Mouse (Mus musculus) forebrain, embryonic 12.5 days (tissue): Measurements from ENCODE around the gene Ift52. TPM values are rescaled to one million over a fixed set of nuclear protein-coding genes. Genes with fewer than 3 reads are reported as not detected.
A peak's percentile ranks its signal among the peaks of the same experiment; 100 is the strongest.
"Not testable (repeated sequence)": the region's sequence is repeated elsewhere in the genome, so short reads cannot be mapped to it uniquely, and the experiment has no call there.

Experiments used
- ATAC-seq: fragments of 200-750 bp; cut with Nextera tagmentation; 2 replicates; pipeline ENCODE4 v1.8.0; 2017; ENCODE audit warnings: moderate TSS enrichment; ENCODE audit not compliant: low FRiP score
- H3K27ac ChIP-seq: fragments of 300-500 bp; sonication (generic); 2 replicates; pipeline ENCODE4 v1.5.1; 2016; ENCODE audit warnings: mild to moderate bottlenecking
- H3K27me3 ChIP-seq: fragments of 300-500 bp; sonication (generic); 2 replicates; pipeline ENCODE4 v1.6.1; 2016; ENCODE audit warnings: mild to moderate bottlenecking
- H3K36me3 ChIP-seq: fragments of 300-500 bp; sonication (generic); replicated peaks from 2 replicates; pipeline ENCODE4 v1.6.1; 2016; ENCODE audit warnings: mild to moderate bottlenecking
- H3K4me1 ChIP-seq: fragments of 300-500 bp; sonication (generic); 2 replicates; pipeline ENCODE4 v1.6.1; 2016
- H3K4me2 ChIP-seq: fragments of 300-500 bp; sonication (generic); 2 replicates; pipeline ENCODE4 v1.6.1; 2016; ENCODE audit warnings: mild to moderate bottlenecking, moderate library complexity
- H3K4me3 ChIP-seq: fragments of 300-500 bp; sonication (generic); replicated peaks from 2 replicates; pipeline ENCODE4 v1.5.1; 2016; ENCODE audit warnings: mild to moderate bottlenecking
- H3K9ac ChIP-seq: fragments of 300-500 bp; sonication (generic); 2 replicates; pipeline ENCODE4 v1.6.1; 2016; ENCODE audit warnings: mild to moderate bottlenecking
- H3K9me3 ChIP-seq: fragments of 300-500 bp; sonication (generic); 2 replicates; pipeline ENCODE4 v1.6.1; 2016
- WGBS: fragments of 180-500 bp; shearing (Covaris S2); methylation state at CpG from one replicate; pipeline ENCODE4 v1.1.7; 2016; 5-methylcytosine and 5-hydroxymethylcytosine counted together
- polyA plus RNA-seq: library from polyadenylated mRNA; unstranded; fragments of >200 nt; fragmentation: Nextera tagmentation; extraction: Ambion mirVana; gene quantifications from 2 replicates; pipeline ENCODE4 v1.2.1, GENCODE M21; 2016

The Ift52 gene
- polyA plus RNA-seq, 1 experiment from 2014 or later, result 48.4 TPM

GRCm38 (mm10) chr2:163039940-163040339 is 22.8 kb downstream of the Ift52 start:
- Histone ChIP-seq H3K9me3 (no peaks in the 10 kb centered on the region), H3K4me2 (no peak overlapping the region), H3K4me1 (no peaks in the 10 kb centered on the region), H3K4me3 (no peak overlapping the region), H3K27ac (no peak overlapping the region), H3K27me3 (no peaks in the 10 kb centered on the region), H3K36me3 (peaks cover 86% of the 10 kb centered on the region), H3K9ac (no peak overlapping the region)
- no peak for ATAC-seq
- 91% methylated on average over 7 of the region's 7 CpGs for WGBS

GRCm38 (mm10) chr2:163048125-163048524 is 31.0 kb downstream of the Ift52 start:
- H3K36me3 ChIP-seq, result peaks cover 40% of the 10 kb centered on the region
- no peaks in the 10 kb centered on the region for H3K27me3 ChIP-seq
- H3K27ac ChIP-seq, result no peak overlapping the region
- no peak overlapping the region for H3K4me3 ChIP-seq
- H3K4me1 ChIP-seq, result 0 out of 2 replicates have a peak, but pooled peaks cover 2% of the 10 kb centered on the region
- no peak overlapping the region for H3K9ac ChIP-seq
- H3K9me3 ChIP-seq, result no peaks in the 10 kb centered on the region
- peak overlapping the region; percentile 36 for H3K4me2 ChIP-seq
- 4% methylated on average over 10 of the region's 10 CpGs for WGBS
- ATAC-seq, result 0 out of 2 replicates have a peak, but pooled peaks have one; percentile 39

- H3K4me2 ChIP-seq, result no peak overlapping the region
- ATAC-seq, result no peak
These were observed 32.0 kb downstream of the Ift52 start for GRCm38 (mm10) chr2:163049116-163049515.

GRCm38 (mm10) chr2:163051691-163052090 is 34.5 kb downstream of the Ift52 start:
- peaks cover 10% of the 10 kb centered on the region for H3K36me3 ChIP-seq

More at GRCm38 (mm10) chr2:163049116-163049515, 32.0 kb downstream of the Ift52 start:
- Histone ChIP-seq H3K9ac (no peak overlapping the region), H3K27me3 (no peaks in the 10 kb centered on the region), H3K4me1 (peaks cover 9% of the 10 kb centered on the region), H3K4me3 (no peak overlapping the region), H3K9me3 (no peaks in the 10 kb centered on the region), H3K27ac (no peak overlapping the region), H3K36me3 (peaks cover 32% of the 10 kb centered on the region)
- 86% methylated on average over 2 of the region's 2 CpGs for WGBS

GRCm38 (mm10) chr2:163052101-163052500 is 34.9 kb downstream of the Ift52 start:
- Histone ChIP-seq H3K4me3 (no peak overlapping the region), H3K4me2 (no peak overlapping the region), H3K36me3 (peaks cover 6% of the 10 kb centered on the region), H3K27ac (no peak overlapping the region), H3K9ac (no peak overlapping the region), H3K4me1 (peaks cover 32% of the 10 kb centered on the region), H3K27me3 (no peaks in the 10 kb centered on the region), H3K9me3 (no peaks in the 10 kb centered on the region)
- ATAC-seq, result no peak
- WGBS, result 38% methylated on average over 4 of the region's 4 CpGs

More at GRCm38 (mm10) chr2:163051691-163052090, 34.5 kb downstream of the Ift52 start:
- 60% methylated on average over 1 of the region's 1 CpGs for WGBS
- no peak overlapping the region for H3K9ac ChIP-seq
- no peak for ATAC-seq
- no peak overlapping the region for H3K4me2 ChIP-seq
- H3K4me3 ChIP-seq, result no peak overlapping the region
- no peaks in the 10 kb centered on the region for H3K27me3 ChIP-seq
- peaks cover 30% of the 10 kb centered on the region for H3K4me1 ChIP-seq
- H3K9me3 ChIP-seq, result no peaks in the 10 kb centered on the region
- H3K27ac ChIP-seq, result no peak overlapping the region

- H3K9ac ChIP-seq, result no peak overlapping the region
- H3K4me3 ChIP-seq, result no peak overlapping the region
- 0 out of 2 replicates have a peak, but pooled peaks cover 5% of the 10 kb centered on the region for H3K36me3 ChIP-seq
- H3K9me3 ChIP-seq, result no peaks in the 10 kb centered on the region
- H3K27me3 ChIP-seq, result no peaks in the 10 kb centered on the region
- peaks cover 32% of the 10 kb centered on the region for H3K4me1 ChIP-seq
- H3K27ac ChIP-seq, result no peak overlapping the region
- WGBS, result 53% methylated on average over 4 of the region's 4 CpGs
- H3K4me2 ChIP-seq, result no peak overlapping the region
- no peak for ATAC-seq
These were observed 35.7 kb downstream of the Ift52 start for GRCm38 (mm10) chr2:163052826-163053225.

GRCm38 (mm10) chr2:163054335-163054840 is 37.2 kb downstream of the Ift52 start, which contains the start of gene Mybl2:
Gene Mybl2, plus strand, starts transcription at chr2:163054687.
- Histone ChIP-seq H3K4me1 (peaks cover 30% of the 10 kb centered on the region), H3K9ac (peak within 1 kb of the TSS; percentile 77), H3K9me3 (no peaks in the 10 kb centered on the region), H3K4me2 (peak within 1 kb of the TSS; percentile 98), H3K27ac (peak within 1 kb of the TSS; percentile 68), H3K36me3 (no peaks in the 10 kb centered on the region), H3K27me3 (no peaks in the 10 kb centered on the region), H3K4me3 (peak within 1 kb of the TSS; percentile 75)
- 1% methylated on average over 47 of the region's 48 CpGs for WGBS
- peak; percentile 99 for ATAC-seq

- peak; percentile 12; the same call in 1 of the 2 replicates for ATAC-seq
- H3K27ac ChIP-seq, result peak overlapping the region; percentile 68
- WGBS, result under 1% methylated on average over 33 of the region's 38 CpGs
These were observed 37.8 kb downstream of the Ift52 start for GRCm38 (mm10) chr2:163054891-163055494.

GRCm38 (mm10) chr2:163055715-163056114 is 38.6 kb downstream of the Ift52 start:
- peaks cover 30% of the 10 kb centered on the region for H3K4me1 ChIP-seq
- 31% methylated on average over 5 of the region's 5 CpGs for WGBS
- no peaks in the 10 kb centered on the region for H3K36me3 ChIP-seq
- no peaks in the 10 kb centered on the region for H3K9me3 ChIP-seq
- H3K4me3 ChIP-seq, result peak overlapping the region; percentile 75
- ATAC-seq, result no peak
- H3K4me2 ChIP-seq, result peak overlapping the region; percentile 98
- H3K27me3 ChIP-seq, result no peaks in the 10 kb centered on the region
- H3K27ac ChIP-seq, result no peak overlapping the region
- peak overlapping the region; percentile 77 for H3K9ac ChIP-seq

More at GRCm38 (mm10) chr2:163054891-163055494, 37.8 kb downstream of the Ift52 start:
- H3K36me3 ChIP-seq, result no peaks in the 10 kb centered on the region
- H3K4me2 ChIP-seq, result peak overlapping the region; percentile 98
- peak overlapping the region; percentile 77 for H3K9ac ChIP-seq
- H3K4me3 ChIP-seq, result peak overlapping the region; percentile 75
- H3K4me1 ChIP-seq, result peaks cover 30% of the 10 kb centered on the region
- no peaks in the 10 kb centered on the region for H3K9me3 ChIP-seq
- H3K27me3 ChIP-seq, result no peaks in the 10 kb centered on the region

GRCm38 (mm10) chr2:163056584-163056983 is 39.4 kb downstream of the Ift52 start:
- Histone ChIP-seq H3K36me3 (no peaks in the 10 kb centered on the region), H3K27me3 (no peaks in the 10 kb centered on the region), H3K27ac (no peak overlapping the region), H3K4me3 (no peak overlapping the region), H3K9me3 (no peaks in the 10 kb centered on the region), H3K4me2 (peak overlapping the region; percentile 98; the same call in 1 of the 2 replicates), H3K9ac (no peak overlapping the region), H3K4me1 (peaks cover 30% of the 10 kb centered on the region)
- ATAC-seq, result no peak
- 91% methylated on average over 9 of the region's 9 CpGs for WGBS

GRCm38 (mm10) chr2:163058981-163059380 is 41.8 kb downstream of the Ift52 start:
- H3K36me3 ChIP-seq, result peaks cover 17% of the 10 kb centered on the region
- peaks cover 25% of the 10 kb centered on the region for H3K4me1 ChIP-seq
- not testable (repeated sequence) for H3K4me3 ChIP-seq, ATAC-seq, H3K9ac ChIP-seq, H3K27ac ChIP-seq, H3K4me2 ChIP-seq, H3K27me3 ChIP-seq, H3K9me3 ChIP-seq
- WGBS, result 87% methylated on average over 7 of the region's 7 CpGs

GRCm38 (mm10) chr2:163060630-163061029 is 43.5 kb downstream of the Ift52 start:
- Histone ChIP-seq H3K36me3 (peaks cover 29% of the 10 kb centered on the region), H3K4me2 (no peak overlapping the region), H3K9ac (no peak overlapping the region), H3K9me3 (no peaks in the 10 kb centered on the region), H3K27ac (no peak overlapping the region), H3K27me3 (no peaks in the 10 kb centered on the region), H3K4me3 (no peak overlapping the region), H3K4me1 (peaks cover 13% of the 10 kb centered on the region)
- ATAC-seq, result no peak
- 87% methylated on average over 6 of the region's 6 CpGs for WGBS
